Mouse (Mus musculus) layer of hippocampus, adult 2 months (tissue): Measurements from ENCODE around the gene Rfx3. TPM values are rescaled to one million over a fixed set of nuclear protein-coding genes. Genes with fewer than 3 reads are reported as not detected.

Source experiments
- DNase-seq, 2 experiments: peaks; one replicate each; pipeline ENCODE4 v3.0.0; 2022; ENCODE audit warnings: low spot score in 2 of 2
- H3K27ac ChIP-seq: fragments of 200-600 bp; 2 replicates; pipeline ENCODE4 v1.8.1; 2022
- H3K4me3 ChIP-seq: fragments of 200-600 bp; 2 replicates; pipeline ENCODE4 v1.8.1; 2022; ENCODE audit warnings: mild to moderate bottlenecking
- CTCF ChIP-seq: fragments of 200-600 bp; conservative IDR thresholded peaks from 2 replicates; pipeline ENCODE4 v1.8.1; 2022; ENCODE audit warnings: antibody characterized with exemption, mild to moderate bottlenecking, moderate library complexity
- total RNA-seq, 2 experiments: library from RNA; stranded (reverse); gene quantifications; 2 replicates each; pipeline ENCODE4 v1.2.3; 2021

Gene Rfx3
- total RNA-seq, 2 experiments from 2014 or later = 142 to 150 TPM

GRCm38 (mm10) chr19:27992800-27993199 is 18.2 kb downstream of the Rfx3 start:
- Histone ChIP-seq H3K4me3 (no peak overlapping the region), H3K27ac (no peak overlapping the region)
- no peak for DNase-seq
- no peak for TF ChIP-seq CTCF

GRCm38 (mm10) chr19:27988746-27989145 is 22.2 kb downstream of the Rfx3 start:
- Histone ChIP-seq H3K4me3 (no peak overlapping the region), H3K27ac (peak overlapping the region; percentile 61)
- DNase-seq = peak in 1 of 2 experiments; percentile 27
- no peak for TF ChIP-seq CTCF

DNA sequence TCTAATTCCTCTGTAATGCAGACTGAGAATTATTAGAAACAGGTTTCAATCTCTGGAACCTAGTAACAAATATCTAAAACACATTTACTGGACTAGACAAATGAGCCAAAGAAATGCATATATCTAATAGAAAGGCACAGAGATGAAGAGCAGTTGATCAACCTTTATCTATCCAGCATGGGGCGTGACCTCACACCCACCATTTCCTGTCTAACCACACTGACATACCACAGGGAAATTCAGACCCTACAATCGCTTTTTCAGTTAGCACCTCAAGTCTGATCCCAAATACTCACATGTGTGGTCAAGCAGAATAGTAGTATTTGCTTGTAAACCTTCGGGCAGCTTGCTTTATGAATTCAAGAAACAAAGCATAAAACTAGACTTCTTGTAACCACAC is 43.4 kb downstream of the Rfx3 start:
- Histone ChIP-seq H3K27ac (no peak overlapping the region), H3K4me3 (no peak overlapping the region)
- no peak for TF ChIP-seq CTCF
- no peak for DNase-seq

GRCm38 (mm10) chr19:27961271-27961670 is 49.7 kb downstream of the Rfx3 start:
- TF ChIP-seq CTCF = no peak
- no peak for DNase-seq
- no peak overlapping the region for H3K4me3 ChIP-seq
- no peak overlapping the region for H3K27ac ChIP-seq

DNA sequence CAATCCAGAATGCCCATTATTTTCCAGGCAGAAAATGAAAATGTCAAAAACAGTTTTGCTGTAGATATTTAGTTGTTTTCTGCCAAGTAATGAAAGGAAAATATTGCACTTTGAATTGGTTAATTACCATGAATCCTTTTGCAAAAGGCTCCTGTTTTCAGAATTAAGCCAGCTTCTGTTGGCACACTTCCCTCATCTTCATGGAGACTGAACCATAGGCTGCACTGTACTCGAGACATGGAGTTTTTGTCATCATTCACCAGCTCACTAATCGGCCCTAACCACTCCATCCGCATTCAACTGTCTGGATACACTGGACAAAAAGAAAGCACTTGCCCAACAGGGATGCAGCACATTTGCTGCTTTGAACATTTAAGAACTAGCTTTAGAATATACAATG is 75.5 kb downstream of the Rfx3 start:
- H3K4me3 ChIP-seq = no peak overlapping the region
- no peak for DNase-seq
- no peak overlapping the region; the same call in 1 of the 2 replicates for H3K27ac ChIP-seq
- TF ChIP-seq CTCF = no peak

- H3K27ac ChIP-seq = no peak overlapping the region
- no peak for DNase-seq
- H3K4me3 ChIP-seq = no peak overlapping the region
- peak; percentile 41 for TF ChIP-seq CTCF
Measured at GRCm38 (mm10) chr19:27931136-27931535, 79.8 kb downstream of the Rfx3 start.

GRCm38 (mm10) chr19:27926378-27926777 is 84.6 kb downstream of the Rfx3 start:
- TF ChIP-seq CTCF = no peak

DNA sequence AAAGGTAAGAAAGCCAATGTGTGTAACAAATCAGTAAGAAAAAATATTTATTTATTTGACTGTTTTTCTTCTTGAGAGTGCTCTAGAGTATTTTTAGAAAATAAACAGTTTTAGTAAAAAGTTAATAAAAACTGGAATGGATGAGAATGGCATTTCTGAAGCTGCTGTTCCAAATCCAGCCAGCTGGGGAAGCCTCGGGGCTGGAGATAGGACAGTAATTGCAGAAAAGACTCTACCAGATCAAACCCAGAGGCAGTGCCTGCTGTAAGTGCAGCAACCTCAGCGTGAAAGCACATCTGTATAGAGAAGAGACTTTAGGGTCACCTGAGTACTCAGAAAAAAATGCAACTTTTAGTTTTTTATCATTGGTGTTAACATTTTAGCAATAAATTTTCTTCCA is 91.9 kb downstream of the Rfx3 start:
- no peak overlapping the region; the same call in 1 of the 2 replicates for H3K27ac ChIP-seq
- H3K4me3 ChIP-seq = no peak overlapping the region
- DNase-seq = no peak
- TF ChIP-seq CTCF = peak; percentile 78

More at GRCm38 (mm10) chr19:27926378-27926777, 84.6 kb downstream of the Rfx3 start:
- Histone ChIP-seq H3K27ac (no peak overlapping the region), H3K4me3 (no peak overlapping the region)
- no peak for DNase-seq

- DNase-seq = peak in 1 of 2 experiments; percentile 26
- Histone ChIP-seq H3K27ac (peak overlapping the region; percentile 79), H3K4me3 (no peak overlapping the region)
- no peak for TF ChIP-seq CTCF
Measured at GRCm38 (mm10) chr19:27916446-27916845, 94.5 kb downstream of the Rfx3 start.

DNA sequence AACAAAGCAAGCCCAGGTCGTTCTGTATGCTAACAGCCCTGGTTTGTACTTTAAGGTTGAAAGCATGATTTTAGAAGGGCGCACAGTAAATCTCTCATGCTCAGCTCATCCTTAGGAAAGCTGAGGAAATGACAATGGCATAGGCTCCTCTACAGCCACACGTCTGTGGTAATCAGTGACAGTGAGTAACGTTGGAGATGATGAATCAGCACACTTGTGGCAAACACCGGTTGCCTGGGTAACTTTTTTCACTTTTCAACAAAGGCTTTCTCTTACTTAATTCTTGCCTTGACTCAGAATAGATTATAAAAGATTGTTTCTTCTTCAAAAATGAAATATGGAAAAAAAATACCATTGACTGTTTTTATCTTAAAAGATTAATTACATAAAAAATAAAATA is 104.0 kb downstream of the Rfx3 start:
- Histone ChIP-seq H3K27ac (no peak overlapping the region), H3K4me3 (no peak overlapping the region)
- DNase-seq = no peak
- no peak for TF ChIP-seq CTCF

DNA sequence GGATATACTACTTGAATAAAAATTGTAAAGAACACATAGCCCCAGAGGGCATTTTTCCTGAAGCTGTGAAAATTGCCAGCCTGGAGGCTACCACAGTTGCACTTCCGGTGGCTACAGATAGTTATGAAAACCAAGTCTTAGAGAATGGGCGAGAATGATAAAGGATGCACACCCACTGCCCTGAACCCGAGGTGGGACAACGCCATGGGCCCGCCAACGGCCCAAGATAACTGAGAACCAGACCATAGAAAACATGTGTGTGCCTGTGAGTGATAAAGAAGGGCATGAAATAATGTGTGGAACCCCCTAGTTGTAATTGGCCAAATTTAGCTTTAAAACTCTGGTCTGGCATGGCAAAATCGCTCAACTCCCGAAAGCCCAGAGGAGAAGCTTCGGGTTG is 105.0 kb downstream of the Rfx3 start:
- no peak for TF ChIP-seq CTCF
- Histone ChIP-seq H3K27ac (peak overlapping the region; percentile 6; the same call in 1 of the 2 replicates), H3K4me3 (no peak overlapping the region)
- DNase-seq = no peak

DNA sequence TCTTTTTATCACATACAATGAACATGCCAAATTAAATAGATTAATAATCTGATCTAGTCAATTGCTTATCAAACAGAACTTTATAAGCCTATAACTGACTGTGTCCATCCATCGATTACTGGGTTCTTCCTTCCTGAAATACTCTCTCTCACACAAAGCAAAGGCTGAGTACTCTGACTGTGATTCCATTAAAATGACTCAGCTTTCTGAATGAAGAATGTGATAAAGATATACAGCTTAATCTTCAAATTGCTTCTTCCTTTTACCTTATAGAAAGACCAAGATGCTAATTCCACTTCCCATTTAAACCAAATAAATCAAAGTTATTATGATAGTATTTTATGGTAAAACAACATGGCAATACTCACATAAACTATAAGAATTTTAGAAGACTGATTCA is 105.8 kb downstream of the Rfx3 start:
- no peak overlapping the region for H3K4me3 ChIP-seq
- H3K27ac ChIP-seq = peak overlapping the region; percentile 90
- DNase-seq = no peak
- TF ChIP-seq CTCF = no peak

- no peak for TF ChIP-seq CTCF
- peak in 1 of 2 experiments; percentile 63 for DNase-seq
- Histone ChIP-seq H3K4me3 (no peak overlapping the region), H3K27ac (peak overlapping the region; percentile 90)
Measured at GRCm38 (mm10) chr19:27904655-27905054, 106.3 kb downstream of the Rfx3 start.

- Histone ChIP-seq H3K27ac (peak overlapping the region; percentile 90), H3K4me3 (no peak overlapping the region)
- TF ChIP-seq CTCF = no peak
- DNase-seq = no peak
Measured at GRCm38 (mm10) chr19:27904209-27904608, 106.8 kb downstream of the Rfx3 start.

DNA sequence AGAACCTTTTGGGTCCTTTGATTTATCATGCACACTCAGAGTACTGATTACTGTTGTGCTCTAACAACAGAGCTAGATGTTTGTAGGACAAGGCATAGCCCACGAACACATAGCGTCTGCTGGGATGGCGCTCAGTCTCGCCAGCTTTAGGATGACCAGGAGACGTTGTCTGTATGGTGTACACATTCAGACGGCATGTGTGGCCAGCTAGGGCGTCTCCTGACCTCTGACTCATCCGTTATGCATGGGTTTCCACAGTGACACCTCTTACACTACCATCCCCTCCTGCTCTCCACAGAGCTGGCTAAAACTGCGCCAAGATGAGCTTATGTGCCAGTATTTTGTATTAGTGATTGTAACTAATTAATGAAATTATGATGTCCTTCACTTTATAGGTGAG is 108.4 kb downstream of the Rfx3 start:
- H3K4me3 ChIP-seq = no peak overlapping the region
- no peak for DNase-seq
- H3K27ac ChIP-seq = no peak overlapping the region
- no peak for TF ChIP-seq CTCF
